Mouse (Mus musculus) liver, adult 2 months (tissue): ENCODE data around the gene Atp6v0e.

Source experiments
- CTCF ChIP-seq: fragments of 200-500 bp; IDR thresholded peaks from 2 replicates; pipeline ENCODE4 v1.5.1; 2011; ENCODE audit warnings: low read depth, low read length, control low read depth
- POLR2A ChIP-seq: fragments of 200-500 bp; IDR thresholded peaks from 2 replicates; pipeline ENCODE4 v1.6.1; 2011; ENCODE audit warnings: low read length, control low read depth; ENCODE audit not compliant: insufficient read depth; ENCODE audit errors: extremely low read depth

GRCm38 (mm10) chr17:26635951-26636350 lies 27.1 kb upstream of the Atp6v0e start:
- TF ChIP-seq POLR2A (no peak), CTCF (no peak)
